Mouse (Mus musculus): ENCODE results near the gene Fmn2. TPM values are rescaled to one million over a fixed set of nuclear protein-coding genes. Genes with fewer than 3 reads are reported as not detected.

Gene Fmn2
- total and polyA plus RNA-seq, 2 experiments from 2014 or later = 8.2 to 19.9 TPM

DNA sequence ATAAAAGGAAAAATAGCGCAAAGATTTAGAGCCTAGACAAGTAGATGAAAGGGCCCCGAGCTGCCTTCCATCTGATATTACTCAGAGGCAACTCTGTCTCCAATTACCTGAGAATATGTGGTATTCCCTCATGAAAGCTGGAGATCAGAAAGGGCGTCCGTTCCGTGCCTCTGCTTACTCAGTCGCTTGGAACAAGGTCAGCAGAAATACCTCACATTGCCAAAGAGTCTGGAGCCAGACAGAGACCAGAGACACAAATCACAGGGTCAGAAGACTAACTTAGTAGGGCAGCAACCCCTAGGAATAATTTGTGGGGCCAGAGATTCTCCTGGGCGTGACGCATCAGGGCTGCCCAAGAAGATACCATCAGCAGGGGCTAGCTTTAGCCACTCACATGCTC lies 237.3 kb downstream of the Fmn2 start:
- WGBS = 84% methylated on average over 8 of the region's 8 CpGs

DNA sequence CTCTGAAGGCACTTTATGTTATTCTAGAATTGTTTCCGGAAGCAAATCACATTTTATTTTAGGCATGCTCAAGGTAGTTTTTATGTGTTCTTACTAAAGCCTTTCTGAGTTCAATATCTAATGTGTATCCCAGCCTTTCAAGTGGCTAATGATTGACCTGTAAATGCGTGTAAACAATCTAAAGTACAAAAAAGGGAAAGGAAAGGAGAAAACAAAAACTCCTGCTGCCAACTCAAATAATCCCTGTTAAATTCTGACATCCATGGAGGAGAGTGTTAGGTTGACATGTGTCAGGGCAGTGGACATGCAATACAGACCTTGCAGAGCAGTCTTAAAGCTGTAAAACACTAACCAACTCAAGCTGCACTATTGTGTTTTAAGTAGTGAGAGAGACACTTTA lies 241.0 kb downstream of the Fmn2 start:
- Histone ChIP-seq H3K27ac (ENCODE audit: low read depth, low read length) (no peak overlapping the region), H3K9ac (replicated peaks; ENCODE audit: low read length, poor library complexity, severe bottlenecking) (no peak overlapping the region), H3K36me3 (ENCODE audit: insufficient read depth, low read length) (no peaks in the 10 kb centered on the region), H3K27me3 (ENCODE audit: insufficient read depth, low read length) (no peaks in the 10 kb centered on the region), H3K4me3 (ENCODE audit: low read depth, low read length) (no peak overlapping the region), H3K4me2 (ENCODE audit: low read depth, low read length, poor library complexity, severe bottlenecking) (no peak overlapping the region), H3K9me3 (ENCODE audit: low read length) (no peaks in the 10 kb centered on the region), H3K4me1 (ENCODE audit: insufficient read depth, low read length) (no peaks in the 10 kb centered on the region)
- DNase-seq (ENCODE audit: low spot score) (no peak), ATAC-seq (ENCODE audit: low FRiP score) (no peak)
- WGBS = 41% methylated on average over 2 of the region's 2 CpGs
- TF ChIP-seq CTCF (IDR thresholded peaks at IDR 0.05) = no peak

More for the DNA sequence above, 237.3 kb downstream of the Fmn2 start:
- Histone ChIP-seq H3K27me3 (ENCODE audit: insufficient read depth, low read length) (no peaks in the 10 kb centered on the region), H3K27ac (ENCODE audit: low read depth, low read length) (no peak overlapping the region), H3K9me3 (ENCODE audit: low read length) (no peaks in the 10 kb centered on the region), H3K9ac (replicated peaks; ENCODE audit: low read length, poor library complexity, severe bottlenecking) (no peak overlapping the region), H3K4me2 (ENCODE audit: low read depth, low read length, poor library complexity, severe bottlenecking) (no peak overlapping the region), H3K4me3 (ENCODE audit: low read depth, low read length) (no peak overlapping the region), H3K4me1 (ENCODE audit: insufficient read depth, low read length) (no peaks in the 10 kb centered on the region), H3K36me3 (ENCODE audit: insufficient read depth, low read length) (no peaks in the 10 kb centered on the region)
- no peak for DNase-seq (ENCODE audit: low spot score)
- no peak for ATAC-seq (ENCODE audit: low FRiP score)
- TF ChIP-seq CTCF (IDR thresholded peaks at IDR 0.05) = no peak

DNA sequence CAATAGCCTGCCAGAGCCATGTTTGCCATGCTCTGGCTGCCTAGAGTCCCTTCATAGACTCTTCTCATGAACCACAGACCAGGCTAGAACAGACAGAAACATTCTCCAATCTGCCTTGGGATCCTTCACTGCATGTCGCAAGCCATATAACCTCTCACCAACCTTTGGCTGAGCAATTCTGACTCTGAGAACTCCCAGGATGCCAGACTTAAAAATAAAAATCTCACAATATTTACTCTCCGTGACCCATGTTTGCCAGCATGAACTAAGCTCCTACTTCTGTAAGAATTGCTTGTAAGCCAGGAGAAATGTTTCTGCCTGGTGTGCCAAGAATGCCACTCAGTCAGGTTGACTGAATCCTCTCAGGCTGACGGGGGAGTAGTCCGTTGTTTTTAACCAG lies 246.9 kb downstream of the Fmn2 start:
- ATAC-seq (ENCODE audit: low FRiP score) (no peak), DNase-seq (ENCODE audit: low spot score) (no peak)
- Histone ChIP-seq H3K27ac (ENCODE audit: low read depth, low read length) (no peak overlapping the region), H3K4me1 (ENCODE audit: insufficient read depth, low read length) (no peaks in the 10 kb centered on the region), H3K36me3 (ENCODE audit: insufficient read depth, low read length) (no peaks in the 10 kb centered on the region), H3K4me3 (ENCODE audit: low read depth, low read length) (no peak overlapping the region), H3K4me2 (ENCODE audit: low read depth, low read length, poor library complexity, severe bottlenecking) (no peak overlapping the region), H3K9me3 (ENCODE audit: low read length) (no peaks in the 10 kb centered on the region), H3K27me3 (ENCODE audit: insufficient read depth, low read length) (no peaks in the 10 kb centered on the region), H3K9ac (replicated peaks; ENCODE audit: low read length, poor library complexity, severe bottlenecking) (no peak overlapping the region)
- TF ChIP-seq CTCF (IDR thresholded peaks at IDR 0.05) = no peak
- WGBS = 87% methylated on average over 4 of the region's 4 CpGs

DNA sequence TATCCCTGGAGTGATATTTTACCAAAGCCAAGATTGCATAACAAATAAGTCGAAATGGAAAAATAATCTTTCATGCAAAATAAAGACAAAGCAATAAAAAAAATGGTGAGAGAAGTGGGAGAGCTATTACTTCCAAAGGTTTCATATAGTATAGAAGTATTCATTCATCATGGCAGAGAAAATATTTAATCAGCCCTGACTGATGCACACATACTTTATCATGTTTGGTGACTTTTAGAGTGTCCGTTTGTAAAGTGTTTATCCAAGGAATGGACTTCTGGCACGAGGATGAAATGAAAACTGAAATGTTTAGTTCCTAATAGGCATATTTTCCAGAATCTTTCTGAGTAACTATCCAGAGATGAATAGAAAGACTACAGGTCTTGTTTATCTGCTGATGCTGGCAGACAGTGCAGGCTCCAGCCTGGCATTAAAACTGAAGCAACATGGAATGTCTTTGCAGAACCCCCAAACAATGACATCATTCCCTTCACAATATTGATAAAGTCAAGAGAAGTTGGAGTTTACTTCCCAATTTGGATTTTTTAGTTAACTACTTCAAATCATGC lies 249.4 kb downstream of the Fmn2 start:
- DNase-seq (ENCODE audit: low spot score) (no peak), ATAC-seq (ENCODE audit: low FRiP score) (no peak)
- Histone ChIP-seq H3K36me3 (ENCODE audit: insufficient read depth, low read length) (no peaks in the 10 kb centered on the region), H3K4me3 (ENCODE audit: low read depth, low read length) (no peak overlapping the region), H3K9me3 (ENCODE audit: low read length) (no peaks in the 10 kb centered on the region), H3K27me3 (ENCODE audit: insufficient read depth, low read length) (no peaks in the 10 kb centered on the region), H3K4me2 (ENCODE audit: low read depth, low read length, poor library complexity, severe bottlenecking) (no peak overlapping the region), H3K9ac (replicated peaks; ENCODE audit: low read length, poor library complexity, severe bottlenecking) (no peak overlapping the region), H3K4me1 (ENCODE audit: insufficient read depth, low read length) (no peaks in the 10 kb centered on the region), H3K27ac (ENCODE audit: low read depth, low read length) (no peak overlapping the region)
- WGBS = 83% methylated on average over 3 of the region's 3 CpGs
- no peak for TF ChIP-seq CTCF (IDR thresholded peaks at IDR 0.05)

DNA sequence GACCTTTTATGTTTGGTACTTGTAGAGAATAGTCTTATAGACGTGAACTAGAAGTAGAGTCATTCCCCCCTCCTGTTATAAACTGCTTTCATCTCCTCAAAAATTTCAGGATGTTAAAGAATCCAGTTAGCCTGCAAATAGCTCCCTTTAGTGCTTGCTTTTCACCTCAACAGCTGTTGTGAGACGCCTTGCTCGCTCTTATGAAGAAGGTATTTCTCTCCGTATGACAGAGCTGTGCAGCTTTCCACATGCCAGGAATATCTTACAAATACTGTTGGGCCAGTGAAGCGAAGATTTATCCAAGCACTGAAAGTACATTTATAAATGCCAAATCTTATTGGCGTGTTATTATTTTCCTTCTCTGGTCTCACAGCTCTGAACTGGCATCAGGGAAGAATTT lies 257.7 kb downstream of the Fmn2 start:
- DNase-seq (ENCODE audit: low spot score) (no peak), ATAC-seq (ENCODE audit: low FRiP score) (no peak)
- TF ChIP-seq CTCF (IDR thresholded peaks at IDR 0.05) = no peak
- H3K27me3 ChIP-seq (ENCODE audit: insufficient read depth, low read length) = no peaks in the 10 kb centered on the region
- H3K4me3 ChIP-seq (ENCODE audit: low read depth, low read length) = no peak overlapping the region
- H3K9me3 ChIP-seq (ENCODE audit: low read length) = no peaks in the 10 kb centered on the region
- H3K36me3 ChIP-seq (ENCODE audit: insufficient read depth, low read length) = no peaks in the 10 kb centered on the region
- no peaks in the 10 kb centered on the region for H3K4me1 ChIP-seq (ENCODE audit: insufficient read depth, low read length)
- H3K9ac ChIP-seq (replicated peaks; ENCODE audit: low read length, poor library complexity, severe bottlenecking) = no peak overlapping the region
- 63% methylated on average over 6 of the region's 6 CpGs for WGBS
- H3K27ac ChIP-seq (ENCODE audit: low read depth, low read length) = no peak overlapping the region
- H3K4me2 ChIP-seq (ENCODE audit: low read depth, low read length, poor library complexity, severe bottlenecking) = no peak overlapping the region

DNA sequence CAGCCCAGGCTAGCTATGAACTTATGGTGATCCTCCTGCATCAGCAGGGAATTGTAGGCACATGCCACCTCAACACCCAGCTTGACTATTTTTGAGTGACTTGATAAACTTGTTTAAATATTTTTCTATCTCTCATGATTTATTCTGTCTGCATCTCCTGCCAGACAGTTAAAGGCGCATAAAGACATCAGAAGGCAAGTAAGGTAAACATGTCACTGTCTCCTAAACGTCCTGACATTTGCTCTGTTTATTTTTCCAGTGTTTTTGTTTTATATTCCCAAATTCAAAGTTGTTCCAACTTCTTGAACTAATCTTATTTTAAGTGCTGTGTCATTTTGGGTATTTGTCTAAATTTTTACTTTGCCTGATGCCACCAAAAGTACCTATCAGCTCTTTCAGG lies 264.1 kb downstream of the Fmn2 start:
- no peak overlapping the region for H3K9ac ChIP-seq (replicated peaks; ENCODE audit: low read length, poor library complexity, severe bottlenecking)
- H3K27me3 ChIP-seq (ENCODE audit: insufficient read depth, low read length) = no peaks in the 10 kb centered on the region
- H3K4me3 ChIP-seq (ENCODE audit: low read depth, low read length) = no peak overlapping the region
- no peak for DNase-seq (ENCODE audit: low spot score)
- H3K9me3 ChIP-seq (ENCODE audit: low read length) = no peaks in the 10 kb centered on the region
- no peak for ATAC-seq (ENCODE audit: low FRiP score)
- no peak for TF ChIP-seq CTCF (IDR thresholded peaks at IDR 0.05)
- no peaks in the 10 kb centered on the region for H3K36me3 ChIP-seq (ENCODE audit: insufficient read depth, low read length)
- no peaks in the 10 kb centered on the region for H3K4me1 ChIP-seq (ENCODE audit: insufficient read depth, low read length)
- no peak overlapping the region for H3K27ac ChIP-seq (ENCODE audit: low read depth, low read length)
- WGBS = 73% methylated on average over 2 of the region's 2 CpGs
- no peak overlapping the region for H3K4me2 ChIP-seq (ENCODE audit: low read depth, low read length, poor library complexity, severe bottlenecking)
